Mouse (Mus musculus) urinary bladder, postnatal 14 days (tissue): Measurements from ENCODE around the gene Alad.

Experiments
- DNase-seq: peaks from one replicate; pipeline ENCODE4 v3.0.0; 2021; ENCODE audit warnings: low spot score

The Alad gene

GRCm38 (mm10) chr4:62519849-62520233 is at the start of gene Alad:
Alad (minus strand) TSS chr4:62519918.
- DNase-seq = peak; percentile 91

GRCm38 (mm10) chr4:62568359-62568758 is 48.6 kb upstream of the Alad start:
- DNase-seq = no peak

GRCm38 (mm10) chr4:62567696-62568095 is 48.0 kb upstream of the Alad start:
- no peak for DNase-seq

- DNase-seq = no peak
Observed at GRCm38 (mm10) chr4:62566530-62566929, 46.8 kb upstream of the Alad start.

GRCm38 (mm10) chr4:62562006-62562405 is 42.3 kb upstream of the Alad start:
- DNase-seq = no peak

GRCm38 (mm10) chr4:62561630-62562001 is 41.9 kb upstream of the Alad start:
- DNase-seq = no peak

- DNase-seq = peak; percentile 77
Observed at GRCm38 (mm10) chr4:62560963-62561629, 41.4 kb upstream of the Alad start.

- no peak for DNase-seq
Observed at GRCm38 (mm10) chr4:62559797-62560329, 40.1 kb upstream of the Alad start, which contains the start of gene Rgs3. Rgs3 (plus strand) TSS chr4:62559847.

GRCm38 (mm10) chr4:62557436-62557835 is 37.7 kb upstream of the Alad start:
- DNase-seq = no peak

- no peak for DNase-seq
Observed at GRCm38 (mm10) chr4:62551966-62552365, 32.2 kb upstream of the Alad start.

GRCm38 (mm10) chr4:62544801-62545200 is 25.1 kb upstream of the Alad start:
- no peak for DNase-seq

GRCm38 (mm10) chr4:62543782-62544181 is 24.1 kb upstream of the Alad start:
- no peak for DNase-seq

- DNase-seq = no peak
Observed at GRCm38 (mm10) chr4:62541802-62542201, 22.1 kb upstream of the Alad start.

GRCm38 (mm10) chr4:62533729-62534128 is 14.0 kb upstream of the Alad start:
- DNase-seq = no peak

GRCm38 (mm10) chr4:62527655-62528054 is 7.9 kb upstream of the Alad start:
- no peak for DNase-seq

- DNase-seq = no peak
Observed at GRCm38 (mm10) chr4:62526256-62526655, 6.5 kb upstream of the Alad start.

GRCm38 (mm10) chr4:62525489-62525811 is 5.7 kb upstream of the Alad start:
- no peak for DNase-seq

- peak; percentile 99 for DNase-seq
Observed at GRCm38 (mm10) chr4:62524651-62525488, 5.2 kb upstream of the Alad start, which contains the start of the genes Pole3 and 4933430I17Rik. Pole3 (minus strand) TSS chr4:62525068. 4933430I17Rik (plus strand) TSS chr4:62525369.

- no peak for DNase-seq
Observed at GRCm38 (mm10) chr4:62520892-62521400, 1.2 kb upstream of the Alad start.

GRCm38 (mm10) chr4:62519122-62519848 is 433 bp downstream of the Alad start:
- no peak for DNase-seq

- peak; percentile 42 for DNase-seq
Observed at GRCm38 (mm10) chr4:62518416-62519121, 1.1 kb downstream of the Alad start.
